Mouse (Mus musculus) bone marrow macrophage, adult 2 months (primary cell): Measurements from ENCODE around the gene Numbl.

ENCODE experiments used
- CTCF ChIP-seq: IDR thresholded peaks from 2 replicates; pipeline ENCODE4 v1.5.1; 2012; ENCODE audit warnings: low read depth, mild to moderate bottlenecking, low read length, moderate library complexity
- POLR2A ChIP-seq: IDR thresholded peaks from 2 replicates; pipeline ENCODE4 v1.6.1; 2012; ENCODE audit warnings: mild to moderate bottlenecking, low read depth, low read length, borderline replicate concordance

- TF ChIP-seq CTCF (no peak), POLR2A (no peak)
Observed at GRCm38 (mm10) chr7:27219937-27220336, 38.3 kb upstream of the Numbl start.
